Mouse (Mus musculus) heart, postnatal 25 days (tissue): ENCODE data around the gene Gal3st2c. TPM values are rescaled to one million over a fixed set of nuclear protein-coding genes. Genes with fewer than 3 reads are reported as not detected.
"Not testable (repeated sequence)": the region's sequence is repeated elsewhere in the genome, so short reads cannot be mapped to it uniquely, and the experiment has no call there.

Experiments
- DNase-seq: peaks from one replicate; pipeline ENCODE4 v3.0.0; 2022; ENCODE audit warnings: low spot score
- intact Hi-C: fragments of 180-260 bp; cut with DNase I; formaldehyde crosslinking; loops from one replicate; pipeline ENCODE4 v1.15.1; 2025
- total RNA-seq, 2 experiments: library from RNA; stranded (reverse); gene quantifications; 2 replicates each; pipeline ENCODE4 v1.2.3; 2021

Gal3st2c gene
- 1 to 10 TPM; 1.0 to 1.1 TPM for total RNA-seq

DNA sequence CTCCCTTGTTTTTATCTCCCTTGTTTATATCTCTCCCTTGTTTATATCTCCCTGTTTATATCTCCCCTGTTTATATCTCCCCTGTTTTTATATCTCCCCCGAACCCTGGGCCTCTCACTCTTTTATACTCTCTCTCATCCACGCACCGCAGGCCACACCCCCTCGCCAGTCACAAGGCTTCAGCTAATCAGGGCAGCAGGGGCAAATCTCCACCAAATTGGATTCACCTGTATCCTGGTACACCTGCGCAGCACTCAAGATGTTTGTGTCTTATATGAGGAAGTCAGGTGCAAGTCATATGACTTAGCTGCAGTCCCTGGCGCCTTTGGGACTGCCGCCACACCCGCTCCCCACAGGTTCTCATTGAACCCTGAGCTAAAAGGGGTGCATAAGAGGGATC lies at the start of gene Gal3st2c:
Gene Gal3st2c, plus strand, starts transcription at position 301 of the 400 bp plus-strand sequence.
- DNase-seq, intact Hi-C loops: not testable (repeated sequence)

DNA sequence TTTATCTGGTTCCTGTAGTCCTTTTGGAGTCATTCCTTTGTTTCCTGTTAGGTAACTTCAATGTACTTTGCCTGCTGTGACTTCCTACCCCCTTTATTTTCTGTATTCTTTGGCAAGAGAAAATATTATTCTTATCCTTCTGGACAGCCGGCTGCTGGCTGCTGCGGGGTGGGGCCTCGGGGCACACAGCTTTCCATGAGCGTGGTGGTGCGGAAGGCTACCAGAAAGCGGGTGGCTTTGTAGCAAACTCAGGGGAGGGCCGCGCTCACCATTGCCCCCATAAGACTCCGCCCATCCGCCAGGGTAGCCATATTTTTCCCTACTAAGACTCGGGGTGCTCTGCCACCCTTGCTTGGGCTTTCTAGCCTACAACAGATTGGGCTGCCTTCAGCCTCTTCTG lies 41.2 kb upstream of the Gal3st2c start:
- intact Hi-C loops, DNase-seq: not testable (repeated sequence)

DNA sequence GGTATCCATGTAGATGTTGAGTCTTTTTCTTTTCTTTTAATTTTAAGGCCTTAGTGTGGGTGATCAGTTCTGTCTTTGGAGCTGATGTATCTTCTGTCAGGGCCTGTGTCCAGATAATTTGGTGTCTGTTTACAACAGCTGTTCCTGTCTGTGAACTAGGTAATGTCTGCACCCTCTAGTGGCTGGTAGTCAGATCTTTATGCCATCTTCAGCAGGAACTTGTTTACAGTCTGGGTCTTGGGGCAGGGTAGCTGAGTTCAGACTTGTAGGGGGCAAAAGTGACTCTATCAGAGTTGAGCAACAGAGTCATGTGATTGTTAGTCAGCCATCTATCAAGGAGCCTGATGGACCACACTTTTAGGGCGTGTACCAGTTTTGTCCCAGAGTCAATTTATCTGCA lies 23.8 kb upstream of the Gal3st2c start:
- DNase-seq, intact Hi-C loops: not testable (repeated sequence)

- DNase-seq, intact Hi-C loops: not testable (repeated sequence)
These were observed 19.9 kb upstream of the Gal3st2c start for GRCm38 (mm10) chr1:93970380-93970779.

DNA sequence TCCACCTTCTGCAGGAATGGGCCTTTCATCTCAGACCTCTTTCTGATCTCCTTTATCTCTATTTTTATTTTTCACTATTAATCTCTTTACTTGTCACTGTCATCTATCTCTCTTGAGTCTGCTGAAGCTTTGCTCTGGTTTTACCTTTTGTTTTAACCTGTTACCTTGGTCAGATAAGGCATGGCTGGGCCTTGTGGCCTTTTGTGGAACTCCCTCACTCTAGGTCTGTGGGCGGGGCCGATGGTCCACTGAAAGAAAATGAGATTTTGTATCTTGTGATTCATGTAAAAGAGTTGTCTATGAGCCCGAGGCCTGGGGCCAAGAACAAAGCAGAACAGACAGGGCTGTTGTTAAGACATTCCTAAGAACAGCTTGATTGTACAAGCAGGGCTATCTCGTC lies 19.5 kb upstream of the Gal3st2c start:
- DNase-seq, intact Hi-C loops: not testable (repeated sequence)

DNA sequence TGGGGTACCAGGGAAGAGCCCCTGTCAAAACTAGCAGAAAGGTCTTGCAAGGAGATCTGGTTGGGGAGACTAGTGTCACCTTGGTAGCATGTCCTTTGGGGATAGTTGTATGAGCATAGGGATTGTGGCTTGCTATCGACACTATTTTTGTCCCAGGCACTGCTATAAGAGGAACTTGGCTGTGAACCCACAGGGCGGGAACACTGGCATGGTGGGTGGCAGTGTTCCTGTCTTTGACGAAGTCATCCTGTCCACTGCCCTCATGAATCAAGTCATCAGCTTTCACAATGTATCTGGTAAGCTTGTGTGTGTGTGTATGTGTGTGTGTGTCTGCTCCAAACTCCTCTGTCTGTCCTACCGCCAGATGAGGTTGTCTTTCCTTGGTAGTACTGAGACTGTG lies 14.5 kb upstream of the Gal3st2c start:
- intact Hi-C loops, DNase-seq: not testable (repeated sequence)

DNA sequence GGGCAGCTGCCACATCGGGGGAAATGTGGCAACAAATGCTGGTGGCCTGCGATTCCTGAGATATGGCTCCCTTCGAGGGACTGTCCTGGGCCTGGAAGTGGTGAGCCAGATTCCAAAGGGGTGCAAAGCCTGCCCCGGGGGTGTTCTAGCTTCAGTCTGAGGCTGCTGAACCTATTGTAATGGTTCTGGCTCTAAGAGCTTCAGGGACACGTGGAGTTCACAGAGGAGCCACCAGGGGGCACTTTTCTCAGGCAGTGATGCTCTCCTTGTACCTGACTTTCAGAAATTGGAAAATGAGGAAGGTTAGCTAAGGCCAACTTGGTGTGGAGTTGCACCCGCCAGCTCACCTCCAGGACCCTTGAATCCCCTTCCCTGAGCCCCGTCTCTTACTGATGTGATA lies 12.0 kb upstream of the Gal3st2c start:
- DNase-seq, intact Hi-C loops: not testable (repeated sequence)

- intact Hi-C loops, result loop anchor here (10.0 kb wide), 1 partner anchor 94 kb away; no protein-coding TSS in a partner anchor
- DNase-seq, result not testable (repeated sequence)
These were observed 9.4 kb upstream of the Gal3st2c start for GRCm38 (mm10) chr1:93980932-93981331.

DNA sequence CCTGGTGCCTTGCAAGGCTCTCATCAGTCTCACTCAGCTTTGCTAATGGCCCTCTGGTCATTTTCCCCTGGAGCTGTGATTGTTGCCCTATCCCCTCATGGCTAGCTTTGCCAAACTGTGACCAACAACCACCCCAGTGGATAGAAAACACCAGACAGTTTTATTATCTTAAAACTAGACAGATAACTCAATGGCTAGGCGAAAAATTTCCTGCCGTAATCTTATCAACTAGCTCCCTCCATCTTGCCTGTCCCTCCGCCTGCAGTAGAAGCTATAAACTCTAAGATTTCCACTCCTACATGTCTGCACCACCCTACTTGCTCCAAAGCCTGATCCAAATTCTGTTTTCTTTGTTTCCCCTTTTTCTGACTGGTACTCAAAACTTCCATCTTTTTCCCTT lies 4.1 kb upstream of the Gal3st2c start:
- intact Hi-C loops, result loop anchor here (10.0 kb wide), 1 partner anchor 89 kb away; no protein-coding TSS in a partner anchor
- no peak for DNase-seq

GRCm38 (mm10) chr1:93988786-93989185 lies 1.5 kb upstream of the Gal3st2c start:
- intact Hi-C loops, result loop anchor here (10.0 kb wide), 1 partner anchor 86 kb away; no protein-coding TSS in a partner anchor

DNA sequence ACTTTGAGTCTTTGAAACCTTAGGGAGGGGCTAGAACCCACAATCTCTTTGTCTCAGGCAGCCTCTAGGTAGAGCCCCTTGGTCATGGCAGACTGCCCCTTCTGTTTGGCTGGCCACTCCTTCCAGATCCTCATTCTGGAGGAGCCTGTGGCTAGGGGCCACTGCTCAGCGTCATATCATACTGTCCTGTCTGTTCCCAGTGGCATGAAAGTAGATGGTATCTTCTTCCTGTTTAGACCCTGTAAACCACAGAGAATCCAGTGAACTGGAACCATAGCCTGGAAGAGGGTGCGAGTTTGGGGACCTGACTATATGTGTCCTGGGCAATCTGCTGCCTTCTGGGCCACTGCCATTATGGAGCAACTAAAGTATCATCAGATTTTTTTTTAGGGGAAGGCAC lies 759 bp downstream of the Gal3st2c start:
- intact Hi-C loops, DNase-seq: not testable (repeated sequence)

More at GRCm38 (mm10) chr1:93988786-93989185, 1.5 kb upstream of the Gal3st2c start:
- no peak for DNase-seq

GRCm38 (mm10) chr1:93991491-93991890 lies 1.2 kb downstream of the Gal3st2c start:
- intact Hi-C loops, DNase-seq: not testable (repeated sequence)

GRCm38 (mm10) chr1:94001023-94001422 lies 10.7 kb downstream of the Gal3st2c start:
- intact Hi-C loops, result no loop called here
- no peak for DNase-seq

DNA sequence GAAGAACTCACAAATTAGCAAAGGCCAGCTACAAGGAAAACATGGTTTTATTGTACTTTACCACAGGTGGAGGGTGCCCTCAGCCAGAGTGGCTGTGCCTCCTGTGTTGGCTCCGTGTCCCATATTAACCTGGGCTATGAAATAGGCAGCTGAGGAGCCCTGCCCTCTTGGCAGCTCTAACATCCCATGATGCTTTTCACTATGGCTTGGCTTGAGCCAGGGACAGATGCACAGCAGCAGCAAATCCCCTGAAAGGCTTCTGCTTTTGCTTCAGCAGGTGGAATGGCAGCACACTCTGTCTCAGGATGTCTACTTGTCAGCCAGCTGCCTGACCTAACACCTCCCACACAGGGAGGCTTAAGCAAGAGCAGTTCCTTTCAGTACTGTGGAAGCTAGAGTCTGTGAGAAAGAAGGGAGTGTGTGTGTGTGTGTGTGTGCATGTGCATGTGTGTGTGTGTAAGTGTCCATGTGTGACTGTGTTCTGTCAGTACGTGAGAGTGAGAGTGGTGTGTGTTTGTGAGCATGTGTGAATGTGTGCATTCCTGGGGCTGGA lies 15.7 kb downstream of the Gal3st2c start:
- intact Hi-C loops, result not testable (repeated sequence)

DNA sequence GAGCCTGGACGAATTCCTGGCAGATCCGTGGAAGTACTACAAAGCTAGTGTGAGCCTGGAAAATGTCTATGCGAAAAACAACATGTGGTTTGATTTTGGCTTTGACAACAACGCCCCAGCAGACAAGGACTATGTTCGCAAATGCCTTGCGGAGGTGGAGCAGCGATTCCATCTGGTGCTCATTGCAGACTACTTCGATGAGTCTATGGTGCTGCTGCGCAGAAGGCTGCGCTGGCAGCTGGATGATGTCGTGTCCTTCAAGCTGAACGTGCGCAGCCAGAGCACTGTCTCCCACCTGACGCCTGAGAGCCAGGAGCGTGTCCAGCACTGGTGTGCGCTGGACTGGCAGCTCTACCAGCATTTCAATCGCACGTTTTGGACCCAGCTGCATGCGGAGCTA lies 18.5 kb downstream of the Gal3st2c start:
- DNase-seq, intact Hi-C loops: not testable (repeated sequence)

More for the DNA sequence above, 15.7 kb downstream of the Gal3st2c start:
- DNase-seq, result not testable (repeated sequence)

DNA sequence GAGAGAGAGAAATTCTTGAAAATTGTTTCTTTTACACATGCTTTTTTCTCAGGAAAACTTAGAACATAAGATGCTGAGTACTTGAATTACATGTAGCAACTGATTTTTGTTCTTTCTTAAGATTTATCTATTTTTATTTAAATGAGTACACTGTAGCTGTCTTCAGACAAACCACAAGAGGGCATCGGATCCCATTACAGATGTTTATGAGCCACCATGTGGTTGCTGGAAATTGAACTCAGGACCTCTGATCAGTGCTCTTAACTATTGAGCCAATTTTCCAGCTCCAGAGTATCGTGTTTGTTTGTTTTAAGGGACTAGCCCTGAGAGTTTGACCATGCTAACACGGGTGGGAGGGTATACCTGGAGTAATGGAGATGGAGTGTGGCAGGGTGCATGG lies 21.3 kb downstream of the Gal3st2c start:
- no peak for DNase-seq
- intact Hi-C loops, result no loop called here

DNA sequence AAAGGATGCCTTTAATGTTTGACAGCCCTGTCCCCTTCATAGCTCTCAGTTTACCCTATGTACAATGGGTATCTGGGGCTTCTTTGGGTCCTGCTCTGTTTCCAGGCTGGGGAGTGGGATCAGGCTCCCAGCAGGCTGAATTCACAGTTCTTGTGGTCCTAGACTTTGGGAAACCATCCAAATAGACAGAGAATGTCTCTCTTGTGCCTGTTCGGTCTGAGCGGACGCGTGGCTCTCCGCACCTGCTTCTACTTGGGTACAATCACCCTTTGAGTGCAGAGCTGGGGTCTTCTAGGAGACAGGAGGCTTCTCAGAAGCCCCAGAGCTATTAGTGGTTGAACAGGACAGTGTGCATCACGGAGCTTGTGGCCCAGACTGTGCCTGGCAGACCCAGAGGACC lies 29.8 kb downstream of the Gal3st2c start, which contains the start of gene Neu4:
Gene Neu4, plus strand, starts transcription at position 301 of the 400 bp plus-strand sequence.
- no peak for DNase-seq
- intact Hi-C loops, result no loop called here

DNA sequence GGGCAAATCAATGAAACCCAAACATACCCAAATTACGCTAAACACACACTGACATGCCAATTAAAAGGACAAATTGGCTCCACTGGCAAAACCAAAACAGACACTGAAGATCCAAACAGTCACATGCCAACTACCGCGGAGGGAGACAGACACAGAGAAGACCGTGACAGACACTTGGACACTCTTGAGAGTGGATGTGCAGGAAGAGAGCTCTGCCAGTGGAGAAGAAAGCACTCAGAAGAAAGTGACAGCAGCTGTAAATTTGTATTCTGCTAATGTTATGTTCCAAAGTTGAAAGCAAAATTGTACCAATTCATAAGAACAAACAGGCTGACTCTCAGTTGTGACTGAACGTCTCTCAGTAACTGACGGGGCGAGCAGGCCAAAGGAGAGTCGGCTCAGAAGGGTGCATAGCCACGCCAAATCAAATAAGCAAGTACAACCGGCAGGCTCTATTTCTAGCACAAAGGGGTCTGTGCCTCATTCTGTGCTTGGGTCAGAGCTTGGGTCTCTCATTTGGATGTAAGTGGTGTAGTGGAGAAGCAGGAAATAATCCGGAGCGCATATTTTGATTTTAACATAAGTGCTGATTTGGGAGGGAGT lies 37.3 kb downstream of the Gal3st2c start:
- intact Hi-C loops, result no loop called here
- no peak for DNase-seq

- intact Hi-C loops, result no loop called here
- DNase-seq, result no peak
These were observed 38.4 kb downstream of the Gal3st2c start for GRCm38 (mm10) chr1:94028741-94029140.

- intact Hi-C loops, result no loop called here
- DNase-seq, result no peak
These were observed 42.8 kb downstream of the Gal3st2c start for GRCm38 (mm10) chr1:94033075-94033602.
